Mouse (Mus musculus): Measurements from ENCODE around the gene Ralgapa1.
"Not testable (repeated sequence)": the region's sequence is repeated elsewhere in the genome, so short reads cannot be mapped to it uniquely, and the experiment has no call there.

The Ralgapa1 gene

GRCm38 (mm10) chr12:55598537-55598886, 222.5 kb downstream of the Ralgapa1 start:
- DNase-seq, result no peak

- DNase-seq, result not testable (repeated sequence)
Observed at GRCm38 (mm10) chr12:55586936-55587335, 234.0 kb downstream of the Ralgapa1 start.

- DNase-seq, result peak in 1 of 2 experiments; percentile 13
Observed at GRCm38 (mm10) chr12:55573794-55574193, 247.2 kb downstream of the Ralgapa1 start.

- no peak for DNase-seq
Observed at GRCm38 (mm10) chr12:55573089-55573488, 247.9 kb downstream of the Ralgapa1 start.

GRCm38 (mm10) chr12:55571661-55572060, 249.3 kb downstream of the Ralgapa1 start:
- DNase-seq, result no peak

GRCm38 (mm10) chr12:55571181-55571580, 249.8 kb downstream of the Ralgapa1 start:
- DNase-seq, result no peak

GRCm38 (mm10) chr12:55570646-55571045, 250.3 kb downstream of the Ralgapa1 start:
- no peak for DNase-seq

GRCm38 (mm10) chr12:55569676-55570075, 251.3 kb downstream of the Ralgapa1 start:
- no peak for DNase-seq

- DNase-seq, result no peak
Observed at GRCm38 (mm10) chr12:55568466-55568865, 252.5 kb downstream of the Ralgapa1 start.

GRCm38 (mm10) chr12:55566837-55567236, 254.1 kb downstream of the Ralgapa1 start:
- DNase-seq, result no peak

GRCm38 (mm10) chr12:55565867-55566266, 255.1 kb downstream of the Ralgapa1 start:
- DNase-seq, result no peak

GRCm38 (mm10) chr12:55565206-55565605, 255.8 kb downstream of the Ralgapa1 start, which contains the start of gene Aldoart2:
Aldoart2 (plus strand) TSS chr12:55565239.
- no peak for DNase-seq

- no peak for DNase-seq
Observed at GRCm38 (mm10) chr12:55564187-55564963, 256.6 kb downstream of the Ralgapa1 start.

GRCm38 (mm10) chr12:55563742-55564141, 257.2 kb downstream of the Ralgapa1 start:
- no peak for DNase-seq

GRCm38 (mm10) chr12:55560025-55560690, 260.8 kb downstream of the Ralgapa1 start:
- peak; percentile 42 to 73 for DNase-seq

GRCm38 (mm10) chr12:55559184-55559855, 261.6 kb downstream of the Ralgapa1 start:
- DNase-seq, result no peak

- no peak for DNase-seq
Observed at GRCm38 (mm10) chr12:55557866-55558265, 263.1 kb downstream of the Ralgapa1 start.

- not testable (repeated sequence) for DNase-seq
Observed at GRCm38 (mm10) chr12:55554901-55555300, 266.1 kb downstream of the Ralgapa1 start.
